Mouse (Mus musculus) limb, embryonic 11.5 days (tissue): Measurements from ENCODE around the gene Rims4. TPM values are rescaled to one million over a fixed set of nuclear protein-coding genes. Genes with fewer than 3 reads are reported as not detected.

Source experiments
- ATAC-seq: fragments of 200-750 bp; cut with Nextera tagmentation; 2 replicates; pipeline ENCODE4 v1.8.0; 2017; ENCODE audit warnings: low read depth; ENCODE audit not compliant: insufficient number of reproducible peaks, low FRiP score, low TSS enrichment
- DNase-seq: peaks from one replicate; pipeline ENCODE4 v3.0.0-alpha.2; 2015; ENCODE audit warnings: low spot score
- H3K27ac ChIP-seq: fragments of 300-500 bp; sonication (generic); replicated peaks from 2 replicates; pipeline ENCODE4 v1.5.1; 2014; ENCODE audit warnings: low read depth, mild to moderate bottlenecking, low read length
- H3K27me3 ChIP-seq: fragments of 300-500 bp; sonication (generic); 2 replicates; pipeline ENCODE4 v1.6.1; 2014; ENCODE audit warnings: mild to moderate bottlenecking, low read length, mixed read lengths; ENCODE audit not compliant: control insufficient read depth, insufficient read depth
- H3K36me3 ChIP-seq: fragments of 300-500 bp; sonication (generic); 2 replicates; pipeline ENCODE4 v1.6.1; 2014; ENCODE audit warnings: mild to moderate bottlenecking, low read length, moderate library complexity, mixed read lengths; ENCODE audit not compliant: control insufficient read depth, insufficient read depth
- H3K4me1 ChIP-seq: fragments of 300-500 bp; sonication (generic); 2 replicates; pipeline ENCODE4 v1.6.1; 2014; ENCODE audit warnings: low read length, mixed read lengths; ENCODE audit not compliant: control insufficient read depth, insufficient read depth
- H3K4me2 ChIP-seq: fragments of 300-500 bp; sonication (generic); 2 replicates; pipeline ENCODE4 v1.6.1; 2014; ENCODE audit warnings: low read depth, mild to moderate bottlenecking, moderate library complexity; ENCODE audit not compliant: severe bottlenecking
- H3K4me3 ChIP-seq: fragments of 300-500 bp; sonication (generic); 2 replicates; pipeline ENCODE4 v1.5.1; 2014; ENCODE audit warnings: low read depth, low read length
- H3K9ac ChIP-seq: fragments of 300-500 bp; sonication (generic); 2 replicates; pipeline ENCODE4 v1.6.1; 2014; ENCODE audit warnings: mild to moderate bottlenecking, low read length
- H3K9me3 ChIP-seq: fragments of 300-500 bp; sonication (generic); 2 replicates; pipeline ENCODE4 v1.6.1; 2016; ENCODE audit warnings: low read length; ENCODE audit not compliant: control insufficient read depth
- WGBS: fragments of 180-500 bp; shearing (Covaris S2); extraction: QIAGEN DNeasy Blood & Tissue Kit; methylation state at CpG from one replicate; pipeline ENCODE4 v1.1.7; 2014; 5-methylcytosine and 5-hydroxymethylcytosine counted together
- polyA plus RNA-seq: library from polyadenylated mRNA; unstranded; fragments of >200 nt; fragmentation: Nextera tagmentation; extraction: Ambion mirVana; gene quantifications from 2 replicates; pipeline ENCODE4 v1.2.1, GENCODE M21; 2014

The Rims4 gene
- polyA plus RNA-seq, 1 experiment from 2014 or later: 0.16 TPM

DNA sequence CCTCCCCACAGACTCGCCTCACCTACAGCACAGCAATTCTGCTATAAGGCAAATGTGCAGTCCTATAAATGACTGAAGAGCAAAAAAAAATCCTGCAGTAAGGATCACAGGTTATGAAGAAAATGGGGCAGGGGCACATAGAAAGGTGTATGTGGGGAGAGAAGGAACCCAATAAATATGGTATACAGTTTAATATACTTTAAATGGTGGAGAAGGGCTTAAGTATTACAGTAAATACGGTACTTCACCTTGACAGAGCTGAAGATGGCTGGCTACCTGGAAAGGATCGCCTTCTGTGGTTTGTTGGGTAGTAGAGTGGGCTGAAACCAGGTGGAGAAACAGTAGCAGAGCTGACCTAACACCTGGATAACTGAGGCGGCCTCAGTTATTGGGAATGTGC lies 47.2 kb downstream of the Rims4 start:
- Histone ChIP-seq H3K4me3 (no peak overlapping the region), H3K9me3 (no peaks in the 10 kb centered on the region), H3K4me1 (peaks cover 6% of the 10 kb centered on the region; the same call in 1 of the 2 replicates), H3K4me2 (no peak overlapping the region), H3K27ac (no peak overlapping the region), H3K9ac (no peak overlapping the region), H3K27me3 (no peaks in the 10 kb centered on the region), H3K36me3 (no peaks in the 10 kb centered on the region)
- WGBS: 85% methylated on average over 4 of the region's 4 CpGs
- no peak for ATAC-seq
- no peak for DNase-seq

DNA sequence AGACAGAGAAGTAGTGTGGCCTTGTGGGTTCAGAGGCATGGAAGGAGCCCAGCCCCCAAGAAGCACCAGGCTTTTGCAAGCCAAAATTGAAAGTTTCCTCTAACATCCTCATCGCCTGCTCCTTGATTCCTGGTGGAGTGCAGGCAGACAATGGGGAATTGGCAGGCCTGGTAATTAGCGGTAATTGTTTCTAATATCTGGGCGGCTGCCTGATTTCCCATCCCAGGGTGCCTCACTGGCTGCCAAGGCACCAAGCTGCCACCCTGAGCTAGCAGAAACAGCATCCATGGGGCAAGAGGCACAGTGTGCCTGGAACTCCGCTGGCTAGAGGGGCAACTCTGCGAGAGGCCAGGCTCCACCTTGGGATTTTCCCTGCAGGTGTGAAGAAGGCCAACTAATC lies 48.7 kb downstream of the Rims4 start:
- no peak overlapping the region for H3K9ac ChIP-seq
- no peak overlapping the region for H3K4me2 ChIP-seq
- DNase-seq: no peak
- WGBS: 49% methylated on average over 5 of the region's 5 CpGs
- no peaks in the 10 kb centered on the region for H3K9me3 ChIP-seq
- no peaks in the 10 kb centered on the region for H3K36me3 ChIP-seq
- no peak overlapping the region for H3K27ac ChIP-seq
- ATAC-seq: no peak
- H3K4me1 ChIP-seq: peaks cover 8% of the 10 kb centered on the region; the same call in 1 of the 2 replicates
- no peaks in the 10 kb centered on the region for H3K27me3 ChIP-seq
- no peak overlapping the region for H3K4me3 ChIP-seq

DNA sequence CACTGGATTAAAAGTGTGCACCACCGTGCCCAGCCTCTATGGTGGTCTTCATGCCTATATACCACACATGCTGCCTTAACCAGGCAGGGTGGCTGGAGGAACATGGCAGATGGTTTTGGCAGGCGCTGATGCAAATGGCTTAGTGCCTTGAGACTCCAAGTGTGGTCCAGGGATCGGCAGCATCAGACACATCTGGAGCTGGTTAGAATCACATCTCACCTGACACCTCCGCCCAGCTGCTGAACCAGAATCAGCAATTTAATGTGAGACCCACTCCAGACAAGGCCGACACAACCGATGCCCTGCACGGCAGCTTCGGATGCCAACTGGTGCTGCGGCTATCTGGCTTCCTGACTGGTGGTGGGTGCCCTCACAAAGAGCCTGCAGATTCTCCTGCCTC lies 52.4 kb downstream of the Rims4 start:
- Histone ChIP-seq H3K36me3 (no peaks in the 10 kb centered on the region), H3K4me1 (peaks cover 8% of the 10 kb centered on the region; the same call in 1 of the 2 replicates), H3K4me3 (no peak overlapping the region), H3K27me3 (peaks cover 13% of the 10 kb centered on the region; the same call in 1 of the 2 replicates), H3K9ac (no peak overlapping the region), H3K27ac (no peak overlapping the region), H3K9me3 (no peaks in the 10 kb centered on the region), H3K4me2 (no peak overlapping the region)
- WGBS: 21% methylated on average over 9 of the region's 9 CpGs
- DNase-seq (peak; percentile 71), ATAC-seq (peak; percentile 31; the same call in 1 of the 2 replicates)

- no peak for DNase-seq
- WGBS: 95% methylated on average over 5 of the region's 5 CpGs
- no peak overlapping the region for H3K4me3 ChIP-seq
- H3K4me2 ChIP-seq: no peak overlapping the region
- H3K4me1 ChIP-seq: peaks cover 5% of the 10 kb centered on the region; the same call in 1 of the 2 replicates
- ATAC-seq: no peak
- H3K9me3 ChIP-seq: no peaks in the 10 kb centered on the region
- H3K9ac ChIP-seq: no peak overlapping the region
- H3K27ac ChIP-seq: no peak overlapping the region
- peaks cover 13% of the 10 kb centered on the region; the same call in 1 of the 2 replicates for H3K27me3 ChIP-seq
- no peaks in the 10 kb centered on the region for H3K36me3 ChIP-seq
Observed at GRCm38 (mm10) chr2:163865311-163865710, 53.2 kb downstream of the Rims4 start.

DNA sequence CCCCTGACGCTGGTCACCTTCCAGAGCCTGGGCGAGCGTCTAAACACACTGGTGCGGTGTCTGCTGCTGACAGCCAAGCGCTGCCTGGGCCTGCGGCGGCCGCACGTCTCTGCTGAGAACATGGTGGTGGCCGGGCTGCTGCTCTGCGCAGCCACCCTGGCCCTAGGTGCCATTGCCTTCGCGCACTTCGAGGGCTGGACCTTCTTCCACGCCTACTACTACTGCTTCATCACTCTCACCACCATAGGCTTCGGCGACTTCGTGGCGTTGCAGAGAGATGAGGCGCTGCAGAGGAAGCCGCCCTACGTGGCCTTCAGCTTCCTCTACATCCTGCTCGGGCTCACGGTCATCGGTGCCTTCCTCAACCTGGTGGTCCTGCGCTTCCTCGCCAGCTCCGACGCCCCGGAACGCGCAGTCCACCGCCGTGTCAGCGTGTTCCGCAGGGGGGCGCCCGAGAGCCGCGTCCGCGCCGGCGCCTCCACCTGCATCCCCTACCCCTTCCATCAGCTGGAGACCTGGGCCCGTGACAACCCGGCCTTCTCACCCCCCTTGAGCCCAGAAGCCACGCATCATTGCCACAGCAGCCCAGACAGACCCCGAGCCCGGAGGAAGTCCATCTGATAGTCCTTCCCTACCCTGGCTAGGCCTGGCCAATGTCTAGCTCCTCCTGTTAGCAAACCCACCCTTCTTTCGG lies 60.1 kb downstream of the Rims4 start:
- Histone ChIP-seq H3K9ac (peak overlapping the region; percentile 28; the same call in 1 of the 2 replicates), H3K4me2 (no peak overlapping the region), H3K4me3 (no peak overlapping the region), H3K36me3 (no peaks in the 10 kb centered on the region), H3K27ac (no peak overlapping the region), H3K27me3 (peaks cover 63% of the 10 kb centered on the region), H3K4me1 (no peaks in the 10 kb centered on the region), H3K9me3 (no peaks in the 10 kb centered on the region)
- DNase-seq (peak; percentile 75), ATAC-seq (peak; percentile 29; the same call in 1 of the 2 replicates)
- 15% methylated on average over 50 of the region's 50 CpGs for WGBS

DNA sequence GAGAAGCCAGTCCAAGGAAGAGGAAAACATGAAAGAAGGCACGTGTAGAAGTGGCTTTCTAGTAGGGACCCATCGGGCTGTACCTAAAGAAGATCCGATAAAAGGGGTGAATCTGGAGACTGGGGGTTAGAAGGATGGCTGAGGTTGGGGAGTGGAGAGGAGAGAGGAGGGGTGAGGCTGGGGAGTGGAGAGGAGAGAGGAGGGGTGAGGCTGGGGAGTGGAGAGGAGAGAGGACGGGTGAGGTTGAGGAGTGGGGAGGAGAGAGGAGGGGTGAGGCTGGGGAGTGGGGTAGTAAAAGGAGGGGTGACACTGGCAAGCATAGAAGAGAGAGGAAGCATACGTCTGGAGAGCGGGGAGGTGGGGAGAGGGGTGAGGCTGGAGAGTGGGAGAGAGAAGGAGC lies 61.2 kb downstream of the Rims4 start:
- Histone ChIP-seq H3K4me1 (no peaks in the 10 kb centered on the region), H3K9ac (no peak overlapping the region), H3K4me3 (no peak overlapping the region), H3K27ac (no peak overlapping the region), H3K9me3 (no peaks in the 10 kb centered on the region), H3K36me3 (no peaks in the 10 kb centered on the region), H3K4me2 (no peak overlapping the region), H3K27me3 (peaks cover 64% of the 10 kb centered on the region)
- no peak for ATAC-seq
- no peak for DNase-seq
- 77% methylated on average over 6 of the region's 6 CpGs for WGBS

DNA sequence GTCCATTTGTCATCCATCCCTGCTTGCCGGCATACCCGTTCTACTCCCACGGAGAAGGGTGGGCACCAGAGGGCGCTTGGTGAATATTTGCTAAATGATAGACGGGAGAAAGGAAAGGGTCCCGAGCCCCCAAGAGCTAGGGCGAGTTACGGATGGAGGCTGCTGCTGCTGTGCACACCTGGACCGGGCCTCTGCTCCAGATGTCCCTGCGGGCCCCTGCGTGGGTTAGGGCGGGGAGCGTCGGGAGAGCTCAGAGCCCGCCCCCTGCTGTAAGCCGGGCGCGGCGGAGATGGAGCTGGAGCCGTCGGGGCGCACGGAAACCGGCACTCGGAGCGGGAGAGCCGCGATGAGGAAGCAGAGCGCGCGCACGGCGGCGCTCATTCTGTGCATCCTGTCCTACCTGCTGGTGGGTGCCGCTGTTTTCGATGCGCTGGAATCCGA lies 65.0 kb downstream of the Rims4 start, which contains the start of gene Kcnk15:
Kcnk15 (plus strand) TSS at position 191 of the 441 bp plus-strand sequence.
- Histone ChIP-seq H3K27me3 (peaks cover 69% of the 10 kb centered on the region), H3K9ac (no peak within 1 kb of the TSS), H3K4me1 (no peaks in the 10 kb centered on the region), H3K36me3 (no peaks in the 10 kb centered on the region), H3K4me3 (peak within 1 kb of the TSS; percentile 24), H3K9me3 (no peaks in the 10 kb centered on the region), H3K27ac (no peak within 1 kb of the TSS), H3K4me2 (peak within 1 kb of the TSS; percentile 15; the same call in 1 of the 2 replicates)
- 1% methylated on average over 38 of the region's 38 CpGs for WGBS
- peak; percentile 64 for DNase-seq
- no peak for ATAC-seq

DNA sequence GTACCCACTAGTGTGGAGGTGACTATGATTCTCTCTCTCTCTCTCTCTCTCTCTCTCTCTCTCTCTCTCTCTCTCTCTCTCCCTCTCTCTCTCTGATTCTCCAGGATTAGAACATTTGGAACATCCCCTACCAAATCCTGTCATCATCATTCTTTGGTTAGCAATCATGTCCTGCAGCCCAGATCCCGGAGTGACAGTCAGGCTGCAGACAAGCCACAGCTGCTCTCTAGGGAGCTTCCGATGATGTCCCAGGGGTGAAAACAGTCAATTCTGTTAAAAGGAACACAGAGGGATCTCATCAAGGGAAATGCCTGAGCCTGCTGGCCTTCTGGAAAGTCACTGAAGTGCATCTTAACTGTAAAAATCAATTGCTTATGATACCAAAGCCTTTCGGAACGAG lies 76.4 kb downstream of the Rims4 start:
- ATAC-seq (no peak), DNase-seq (no peak)
- no peaks in the 10 kb centered on the region for H3K4me1 ChIP-seq
- H3K9ac ChIP-seq: no peak overlapping the region
- no peak overlapping the region for H3K27ac ChIP-seq
- H3K4me2 ChIP-seq: no peak overlapping the region
- H3K27me3 ChIP-seq: no peaks in the 10 kb centered on the region
- H3K36me3 ChIP-seq: no peaks in the 10 kb centered on the region
- H3K9me3 ChIP-seq: no peaks in the 10 kb centered on the region
- H3K4me3 ChIP-seq: no peak overlapping the region
- WGBS: 67% methylated on average over 4 of the region's 4 CpGs
